Mouse (Mus musculus) kidney, adult 8-10 months (tissue): ENCODE results near the gene Supv3l1.
A peak's percentile ranks its signal among the peaks of the same experiment; 100 is the strongest.

Experiments used
- DNase-seq, 2 experiments: peaks; one replicate each; pipeline ENCODE4 v3.0.0; 2022

The Supv3l1 gene

DNA sequence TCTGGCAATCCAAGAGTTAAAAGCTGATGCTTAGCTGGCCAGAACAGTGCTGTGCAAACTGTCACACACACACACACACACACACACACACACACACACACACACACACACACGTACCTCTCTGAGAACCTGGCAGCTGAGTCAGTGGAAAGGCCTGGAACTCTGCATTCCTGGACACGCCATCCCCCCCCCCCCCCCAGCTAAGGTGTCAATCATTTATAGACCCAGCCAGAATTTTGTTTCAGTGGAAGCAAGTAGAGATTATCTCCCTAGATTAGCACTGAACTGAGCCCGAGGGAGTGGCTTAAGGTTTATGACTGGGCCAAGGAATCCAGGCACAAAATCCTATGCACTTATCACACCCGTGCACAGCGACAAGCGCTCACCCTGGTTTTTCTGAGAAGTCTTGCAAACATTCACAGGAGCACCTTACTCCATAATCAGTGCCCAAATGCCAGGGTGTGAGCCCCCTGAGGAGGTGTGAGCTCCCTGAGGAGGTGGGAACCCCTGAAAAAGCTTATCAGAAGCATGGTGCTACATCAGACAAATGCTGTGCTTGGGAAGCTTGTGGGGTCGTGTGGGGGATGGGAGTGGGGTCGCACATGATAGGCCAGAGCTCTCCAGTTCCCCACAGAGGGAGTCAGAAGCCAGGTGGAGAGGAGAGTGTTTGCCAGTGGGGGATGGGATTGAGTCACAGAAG is 36.5 kb downstream of the Supv3l1 start:
- DNase-seq: peak; percentile 35 to 38

DNA sequence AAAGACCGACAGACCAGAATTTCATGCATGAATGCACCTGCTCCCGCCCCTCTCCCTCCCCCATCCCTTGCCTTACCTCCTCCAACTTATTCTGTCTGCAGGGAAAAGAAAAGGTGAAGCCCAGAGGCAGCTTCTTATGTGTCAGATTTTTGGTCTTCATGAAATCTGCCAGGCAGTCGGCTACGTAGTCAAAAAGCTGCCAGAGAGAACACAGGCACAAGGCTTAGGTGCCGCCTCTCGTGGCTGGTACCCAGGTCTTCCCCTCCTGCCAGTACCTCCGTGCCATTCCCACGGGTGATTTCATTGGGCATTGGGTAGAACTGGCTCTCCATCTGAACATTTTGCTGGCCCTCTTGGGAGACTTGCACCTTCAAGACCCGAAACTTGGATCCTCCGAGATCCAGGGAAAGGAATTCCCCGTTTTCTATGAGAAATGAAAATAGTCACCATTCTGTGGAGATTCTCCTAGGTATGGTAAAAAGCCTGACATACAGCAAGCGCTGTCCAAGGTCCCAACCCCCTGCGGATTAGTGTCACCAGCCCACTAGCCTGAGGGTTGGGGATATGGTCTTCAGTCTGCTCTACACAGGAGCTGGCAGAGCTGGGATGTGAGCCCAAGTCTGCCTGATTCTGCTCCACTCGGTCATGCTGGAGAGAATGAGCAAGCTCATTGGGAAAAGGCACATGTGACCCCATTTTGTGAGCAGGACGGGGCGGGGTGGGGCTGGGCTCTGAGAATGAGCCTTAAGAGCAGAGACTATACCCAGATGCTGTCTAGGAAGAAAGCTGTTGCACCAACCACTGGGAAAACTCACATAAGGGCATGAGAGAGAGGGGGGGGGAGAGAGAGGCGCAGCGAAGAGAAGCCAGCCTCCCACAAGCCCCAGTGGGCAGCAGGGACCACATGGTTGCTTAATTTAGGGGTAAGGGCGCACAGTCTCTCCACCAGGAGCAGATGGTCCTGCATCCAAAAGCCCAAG is 37.8 kb downstream of the Supv3l1 start:
- DNase-seq: no peak

DNA sequence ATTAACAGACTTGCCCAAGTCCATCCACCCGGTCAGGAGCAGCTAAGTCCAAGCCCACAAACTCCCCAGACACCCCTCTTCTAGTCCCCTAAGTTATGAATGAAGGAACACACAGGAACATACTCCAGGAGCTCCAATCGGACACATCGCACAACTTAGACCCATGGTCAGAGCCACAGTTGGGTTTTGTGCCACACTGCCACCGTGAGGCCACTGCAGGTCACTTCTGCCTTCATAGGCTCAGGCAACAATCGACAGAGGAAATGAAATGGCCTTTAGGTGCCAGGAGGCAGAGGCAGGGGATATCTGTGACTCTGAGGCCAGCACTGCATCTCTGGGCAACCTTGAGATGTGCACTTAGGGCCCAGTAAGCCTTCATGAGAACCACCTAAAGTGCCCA is 38.6 kb downstream of the Supv3l1 start:
- peak; percentile 50 to 68 for DNase-seq

DNA sequence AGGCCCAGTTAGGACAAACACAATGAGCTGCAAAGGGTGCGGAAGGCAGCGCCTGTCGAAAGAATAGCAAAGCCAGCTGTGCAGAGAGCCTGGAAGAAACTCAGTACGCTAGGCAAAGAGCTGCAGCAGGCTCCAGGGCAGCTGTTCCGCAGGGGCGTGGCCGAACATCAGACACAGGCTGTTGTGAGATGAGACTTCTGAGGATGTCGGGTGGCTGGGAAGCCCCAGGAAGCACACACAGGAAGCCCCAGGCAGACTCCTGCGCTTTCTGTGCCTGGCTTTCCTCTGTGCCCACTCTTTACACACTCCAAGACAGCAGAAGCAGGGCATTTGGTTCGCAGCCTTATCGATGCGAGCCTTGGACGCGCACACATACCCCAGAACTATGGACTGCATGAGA is 44.6 kb downstream of the Supv3l1 start:
- DNase-seq: no peak

DNA sequence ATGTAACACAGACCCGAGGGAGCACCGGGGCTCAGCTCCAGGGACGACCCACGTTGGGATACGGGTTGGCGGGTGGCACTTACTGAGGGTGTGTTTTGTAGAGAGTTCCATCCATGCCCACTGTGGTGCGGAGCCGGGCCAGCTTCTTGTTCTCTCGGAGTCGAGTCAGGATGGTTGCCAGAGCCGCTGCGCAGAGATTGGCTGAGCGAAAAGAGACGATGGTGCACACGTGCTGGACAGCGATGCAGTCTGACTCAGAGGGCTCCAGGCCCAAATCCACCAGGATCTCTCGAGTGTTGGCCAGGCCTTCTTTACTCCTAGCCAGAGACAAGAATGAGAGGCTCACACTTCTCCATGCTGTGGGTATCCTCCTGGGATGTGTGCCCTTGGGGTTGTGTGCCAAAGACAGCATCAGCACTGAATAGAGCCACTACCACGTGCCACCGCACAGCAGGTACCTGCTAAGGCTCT is 47.9 kb downstream of the Supv3l1 start:
- DNase-seq: no peak

DNA sequence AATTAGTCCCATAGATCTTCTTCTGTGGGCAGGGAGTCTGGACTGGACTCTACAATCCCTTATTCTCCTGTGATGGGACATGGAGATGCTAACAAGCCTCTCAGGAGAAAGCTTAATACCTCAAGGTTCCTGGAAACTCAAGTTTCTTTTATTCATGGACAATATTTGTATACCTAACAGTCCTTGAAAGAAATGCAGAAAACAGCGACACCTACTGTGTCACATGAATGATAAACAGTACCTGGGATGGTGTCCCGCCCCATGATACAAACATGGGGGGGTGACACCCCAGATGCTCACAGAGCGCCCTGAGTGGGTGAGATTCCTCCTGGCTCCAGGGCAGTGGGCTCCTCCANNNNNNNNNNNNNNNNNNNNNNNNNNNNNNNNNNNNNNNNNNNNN is 66.5 kb downstream of the Supv3l1 start:
- DNase-seq: no peak

DNA sequence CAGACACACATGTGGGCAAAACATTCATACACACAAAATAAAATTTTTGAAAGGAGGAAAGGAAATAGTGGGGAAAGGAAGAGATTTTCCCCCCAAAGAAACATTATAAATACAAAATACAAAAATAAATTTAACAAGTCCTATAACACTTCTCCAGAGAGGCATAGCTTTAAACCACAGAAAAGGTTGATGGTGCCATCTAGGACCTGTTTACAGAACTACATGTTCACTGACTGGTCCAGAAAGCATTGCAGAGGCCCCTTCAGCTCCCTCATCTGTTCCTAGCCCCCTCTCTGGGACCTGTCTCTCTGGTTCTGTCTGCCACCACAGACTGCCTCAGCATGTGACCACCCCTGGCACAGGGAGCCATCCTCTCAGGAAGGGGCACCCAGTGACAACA is 68.6 kb downstream of the Supv3l1 start:
- DNase-seq: no peak

DNA sequence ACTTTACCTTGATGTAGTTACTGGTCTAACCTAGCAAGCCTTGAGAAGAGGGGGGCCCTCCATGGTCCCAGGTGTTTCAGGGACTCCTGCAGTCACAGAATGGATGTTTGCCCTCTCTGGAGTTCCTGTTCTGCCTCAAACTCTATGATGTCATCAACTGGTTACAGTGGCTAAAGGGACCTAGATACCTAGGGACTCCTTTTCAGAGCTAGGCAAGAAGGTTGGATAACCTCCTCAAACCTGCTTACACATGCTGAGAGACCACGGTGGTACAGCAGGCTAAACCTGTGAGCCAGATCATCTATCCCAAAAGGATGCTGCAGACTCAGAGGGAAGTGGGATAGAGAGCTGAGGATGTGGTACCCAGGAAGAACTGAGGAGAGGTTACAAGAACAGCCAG is 69.7 kb downstream of the Supv3l1 start, which contains the start of gene Hk1:
TSS of gene Hk1 (minus strand) at position 101 of the 400 bp plus-strand sequence.
- DNase-seq: no peak
